Mouse (Mus musculus): ENCODE measurements around the gene Ranbp3. TPM values are rescaled to one million over a fixed set of nuclear protein-coding genes. Genes with fewer than 3 reads are reported as not detected.

Ranbp3 gene
- total and polyA plus RNA-seq, 3 experiments, result 137 to 150 TPM; not detected in 1

DNA sequence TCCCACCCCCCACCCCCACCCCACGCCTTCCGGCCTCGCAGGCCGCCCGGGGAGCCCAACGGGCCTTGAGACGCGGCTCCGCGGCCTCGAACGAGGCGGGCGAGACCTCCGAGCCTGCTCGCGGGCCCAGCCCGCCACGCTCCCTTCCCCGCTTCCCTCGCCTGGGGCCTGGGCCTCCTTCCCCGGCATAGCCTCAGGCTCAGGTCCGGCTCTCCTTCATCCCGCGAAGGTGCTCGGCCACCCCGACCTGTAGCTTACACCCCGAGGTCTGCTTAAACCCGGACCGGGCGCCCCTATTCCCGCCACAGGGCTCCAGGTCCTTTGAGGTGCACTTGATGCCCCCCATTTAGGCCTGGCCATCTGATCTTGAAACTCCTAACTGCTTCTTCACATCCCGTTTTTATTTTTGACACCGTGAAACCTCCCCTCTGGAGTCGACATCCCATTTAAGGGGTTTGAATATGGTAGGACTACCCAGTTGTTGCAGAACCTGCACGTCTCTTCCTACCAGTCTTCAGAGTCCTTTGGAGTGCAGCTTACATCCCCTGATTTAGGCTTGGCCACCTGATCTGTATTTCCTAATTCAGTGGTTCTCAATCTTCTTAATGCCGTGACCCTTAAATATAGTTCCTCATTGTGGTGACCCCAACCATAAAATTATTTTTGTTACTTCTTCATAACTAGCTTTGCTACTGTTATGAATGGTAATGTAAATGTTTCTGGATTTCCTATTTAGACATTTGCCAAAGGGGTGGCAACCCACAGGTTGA lies 738 bp downstream of the Ranbp3 start:
- DNase-seq (ENCODE audit: low read depth, low spot score), result peak; percentile 52
- Histone ChIP-seq H3K36me3 (ENCODE audit: control insufficient read depth in 1 of 2, insufficient read depth in 2 of 2, low read length in 2 of 2) (peaks cover 13 to 21% of the 10 kb centered on the region in 2 experiments), H3K4me1 (ENCODE audit: control insufficient read depth in 1 of 2, insufficient read depth in 2 of 2, low read length in 2 of 2) (peaks cover 3 to 17% of the 10 kb centered on the region in 2 experiments; a peak in 2 of 4 replicates), H3K27me3 (ENCODE audit: control insufficient read depth in 1 of 2, insufficient read depth in 2 of 2, low read length in 2 of 2) (no peaks in the 10 kb centered on the region), H3K9ac (ENCODE audit: control insufficient read depth, low read depth, low read length, poor library complexity, severe bottlenecking) (peak overlapping the region; percentile 99), H3K79me2 (ENCODE audit: control insufficient read depth, insufficient read depth, low read length, poor library complexity) (peaks cover 55% of the 10 kb centered on the region), H3K9me3 (replicated peaks; ENCODE audit: insufficient read depth, low read length) (no peaks in the 10 kb centered on the region), H3K27ac (ENCODE audit: control insufficient read depth, low read depth, low read length) (peak overlapping the region; percentile 59), H3K4me3 (ENCODE audit: control insufficient read depth in 1 of 2, insufficient read depth in 1 of 2, low read depth in 2 of 2, low read length in 2 of 2) (peak overlapping the region; percentile 92 to 96)
- peak; percentile 49; the same call in 1 of the 2 replicates for TF ChIP-seq CHD1 (IDR thresholded peaks at IDR 0.05; ENCODE audit: low read depth, low read length)
- no peak for TF ChIP-seq MAX (IDR thresholded peaks at IDR 0.05; ENCODE audit: low read length)
- TF ChIP-seq POLR2AphosphoS2 (IDR thresholded peaks at IDR 0.05; ENCODE audit: low read length), result no peak
- TF ChIP-seq ZMIZ1 (IDR thresholded peaks at IDR 0.05; ENCODE audit: low read depth, low read length), result peak; percentile 4; the same call in 1 of the 2 replicates
- peak; percentile 49 for TF ChIP-seq SIN3A (IDR thresholded peaks at IDR 0.05; ENCODE audit: low read length)
- no peak for TF ChIP-seq KAT2A (conservative IDR thresholded peaks at IDR 0.05; ENCODE audit: low read depth, low read length)
- TF ChIP-seq MXI1 (IDR thresholded peaks at IDR 0.05; ENCODE audit: low read depth, low read length), result peak; percentile 46; the same call in 1 of the 2 replicates
- no peak for TF ChIP-seq GABPA (IDR thresholded peaks at IDR 0.05; ENCODE audit: low read depth, low read length)
- TF ChIP-seq SMC3 (IDR thresholded peaks at IDR 0.05; ENCODE audit: low read depth, low read length), result no peak
- no peak for TF ChIP-seq E2F4 (IDR thresholded peaks at IDR 0.05; ENCODE audit: borderline replicate concordance, low read depth, low read length)
- TF ChIP-seq ELF1 (IDR thresholded peaks at IDR 0.05; ENCODE audit: low read depth, low read length), result no peak
- TF ChIP-seq NRF1 (IDR thresholded peaks at IDR 0.05; ENCODE audit: insufficient read depth, low read depth, low read length, poor library complexity, severe bottlenecking), result no peak
- TF ChIP-seq TBP (IDR thresholded peaks at IDR 0.05; ENCODE audit: low read depth, low read length), result 0 out of 2 replicates have a peak, but pooled peaks have one; percentile 10
- TF ChIP-seq HCFC1 (IDR thresholded peaks at IDR 0.05; ENCODE audit: low read depth, low read length), result 0 out of 2 replicates have a peak, but pooled peaks have one; percentile 10
- no peak for TF ChIP-seq MAFK (IDR thresholded peaks at IDR 0.05; ENCODE audit: borderline replicate concordance, low read depth, low read length)

DNA sequence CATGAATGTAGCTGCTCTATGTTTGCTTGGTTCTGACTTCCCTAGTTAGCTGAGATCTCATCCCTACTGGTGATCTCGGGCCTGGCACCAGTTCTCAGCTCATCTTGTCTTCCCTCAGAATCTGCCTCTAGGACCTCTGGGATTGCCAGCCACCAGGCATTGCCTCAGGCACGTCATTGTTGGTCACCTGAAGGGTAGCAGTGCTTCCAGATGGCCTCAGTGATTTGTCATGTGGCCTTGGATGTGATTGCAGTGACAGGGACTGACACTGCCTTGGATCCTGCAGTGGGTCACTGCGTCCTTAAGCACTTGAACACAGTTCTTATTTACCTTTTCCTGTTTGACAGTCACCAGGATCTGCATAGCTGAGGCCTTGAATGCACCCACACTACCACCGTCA lies 8.7 kb downstream of the Ranbp3 start:
- Histone ChIP-seq H3K27ac (ENCODE audit: control insufficient read depth, low read depth, low read length) (no peak overlapping the region), H3K4me1 (ENCODE audit: control insufficient read depth in 1 of 2, insufficient read depth in 2 of 2, low read length in 2 of 2) (peaks cover 0 to 5% of the 10 kb centered on the region in 2 experiments), H3K4me3 (ENCODE audit: control insufficient read depth in 1 of 2, insufficient read depth in 1 of 2, low read depth in 2 of 2, low read length in 2 of 2) (no peak overlapping the region), H3K9me3 (replicated peaks; ENCODE audit: insufficient read depth, low read length) (no peaks in the 10 kb centered on the region), H3K79me2 (ENCODE audit: control insufficient read depth, insufficient read depth, low read length, poor library complexity) (peaks cover 78% of the 10 kb centered on the region), H3K9ac (ENCODE audit: control insufficient read depth, low read depth, low read length, poor library complexity, severe bottlenecking) (no peak overlapping the region), H3K36me3 (ENCODE audit: control insufficient read depth in 1 of 2, insufficient read depth in 2 of 2, low read length in 2 of 2) (peaks cover 7 to 29% of the 10 kb centered on the region in 2 experiments), H3K27me3 (ENCODE audit: control insufficient read depth in 1 of 2, insufficient read depth in 2 of 2, low read length in 2 of 2) (no peaks in the 10 kb centered on the region)
- no peak for DNase-seq (ENCODE audit: low read depth, low spot score)
- TF ChIP-seq POLR2AphosphoS2 (IDR thresholded peaks at IDR 0.05; ENCODE audit: low read length) (no peak), MYB (IDR thresholded peaks at IDR 0.05; ENCODE audit: low read depth, low read length) (no peak), BHLHE40 (IDR thresholded peaks at IDR 0.05; ENCODE audit: borderline replicate concordance, low read depth, low read length) (no peak), NRF1 (IDR thresholded peaks at IDR 0.05; ENCODE audit: insufficient read depth, low read depth, low read length, poor library complexity, severe bottlenecking) (no peak), ETS1 (IDR thresholded peaks at IDR 0.05; ENCODE audit: low read depth, low read length) (no peak), RCOR1 (IDR thresholded peaks at IDR 0.05; ENCODE audit: low read depth, low read length) (no peak), CTCF (IDR thresholded peaks at IDR 0.05 in 2 of 3, conservative IDR thresholded peaks at IDR 0.05 in 1 of 3; ENCODE audit: control insufficient read depth in 1 of 3, insufficient read depth in 1 of 3, low read depth in 2 of 3, low read length in 3 of 3, poor library complexity in 1 of 3, severe bottlenecking in 1 of 3) (no peak), GABPA (IDR thresholded peaks at IDR 0.05; ENCODE audit: low read depth, low read length) (no peak)

Data from MEL (cell line).